Mouse (Mus musculus): Measurements from ENCODE around the gene Lmbr1.

DNA sequence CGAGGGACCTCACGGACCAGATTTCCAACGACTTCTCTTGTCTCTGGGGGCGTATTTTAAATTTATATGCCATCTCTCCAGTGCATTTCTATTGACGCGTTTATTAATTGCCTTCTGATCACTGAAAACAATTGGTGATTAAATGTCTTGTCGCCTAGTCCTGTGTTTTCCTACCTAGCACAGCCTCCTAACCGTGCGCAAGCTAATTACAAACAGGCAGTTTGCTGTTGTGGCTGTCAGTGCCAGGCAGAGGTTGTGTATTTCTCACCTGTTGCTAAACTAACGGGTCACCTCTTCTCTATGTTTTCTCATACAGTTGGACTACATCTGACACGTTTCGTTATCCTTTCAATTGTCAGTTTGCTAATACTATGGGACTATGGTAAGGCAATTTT lies 181.9 kb downstream of the Lmbr1 start:
- TF ChIP-seq ZNF384 (IDR thresholded peaks at IDR 0.05; ENCODE audit: low read depth, low read length) (no peak), CTCF (conservative IDR thresholded peaks at IDR 0.05 in 1 of 2, IDR thresholded peaks at IDR 0.05 in 1 of 2; ENCODE audit: low read depth in 2 of 2, low read length in 2 of 2) (no peak), POLR2A (IDR thresholded peaks at IDR 0.05; ENCODE audit: low read depth, low read length) (no peak), ZMIZ1 (IDR thresholded peaks at IDR 0.05; ENCODE audit: low read depth, low read length) (no peak), TCF12 (IDR thresholded peaks at IDR 0.05; ENCODE audit: low read depth, low read length) (no peak), E2F4 (IDR thresholded peaks at IDR 0.05; ENCODE audit: insufficient replicate concordance, low read depth, low read length) (no peak), EP300 (IDR thresholded peaks at IDR 0.05; ENCODE audit: low read length) (no peak), USF2 (conservative IDR thresholded peaks at IDR 0.05; ENCODE audit: low read depth, low read length) (no peak), BHLHE40 (IDR thresholded peaks at IDR 0.05; ENCODE audit: low read depth, low read length) (no peak), ETS1 (conservative IDR thresholded peaks at IDR 0.05; ENCODE audit: low read depth, low read length) (no peak), RAD21 (IDR thresholded peaks at IDR 0.05; ENCODE audit: low read depth, low read length) (no peak), NRF1 (IDR thresholded peaks at IDR 0.05; ENCODE audit: low read depth, low read length) (no peak), MAZ (IDR thresholded peaks at IDR 0.05; ENCODE audit: low read depth, low read length) (no peak)

Data from CH12.LX (cell line).